Mouse (Mus musculus): Measurements from ENCODE around the gene Gm37419. TPM values are rescaled to one million over a fixed set of nuclear protein-coding genes. Genes with fewer than 3 reads are reported as not detected.

Gene Gm37419
- polyA plus RNA-seq, 1 experiment: not detected

GRCm38 (mm10) chr16:23988157-23988465, 171 bp upstream of the Gm37419 start:
- no peak for DNase-seq (ENCODE audit: low read depth in 1 of 2, low spot score in 2 of 2)
- 1% methylated on average over 13 of the region's 13 CpGs for WGBS
- H3K27me3 ChIP-seq (ENCODE audit: control insufficient read depth, insufficient read depth, low read length): no peaks in the 10 kb centered on the region
- H3K27ac ChIP-seq (ENCODE audit: insufficient read depth, low read length): peak overlapping the region; percentile 96
- peaks cover 3% of the 10 kb centered on the region; the same call in 1 of the 2 replicates for H3K4me1 ChIP-seq (ENCODE audit: control insufficient read depth, insufficient read depth, insufficient read length)
- H3K36me3 ChIP-seq (ENCODE audit: control insufficient read depth, insufficient read depth, low read length): no peaks in the 10 kb centered on the region
- peak overlapping the region; percentile 94 for H3K4me3 ChIP-seq (ENCODE audit: extremely low read depth, insufficient read depth, insufficient read length)
- TF ChIP-seq CTCF (IDR thresholded peaks at IDR 0.05; ENCODE audit: extremely low read depth, insufficient read depth, insufficient read length, insufficient replicate concordance): no peak
- no peak for TF ChIP-seq POLR2A (IDR thresholded peaks at IDR 0.05; ENCODE audit: low read depth, low read length)

DNA sequence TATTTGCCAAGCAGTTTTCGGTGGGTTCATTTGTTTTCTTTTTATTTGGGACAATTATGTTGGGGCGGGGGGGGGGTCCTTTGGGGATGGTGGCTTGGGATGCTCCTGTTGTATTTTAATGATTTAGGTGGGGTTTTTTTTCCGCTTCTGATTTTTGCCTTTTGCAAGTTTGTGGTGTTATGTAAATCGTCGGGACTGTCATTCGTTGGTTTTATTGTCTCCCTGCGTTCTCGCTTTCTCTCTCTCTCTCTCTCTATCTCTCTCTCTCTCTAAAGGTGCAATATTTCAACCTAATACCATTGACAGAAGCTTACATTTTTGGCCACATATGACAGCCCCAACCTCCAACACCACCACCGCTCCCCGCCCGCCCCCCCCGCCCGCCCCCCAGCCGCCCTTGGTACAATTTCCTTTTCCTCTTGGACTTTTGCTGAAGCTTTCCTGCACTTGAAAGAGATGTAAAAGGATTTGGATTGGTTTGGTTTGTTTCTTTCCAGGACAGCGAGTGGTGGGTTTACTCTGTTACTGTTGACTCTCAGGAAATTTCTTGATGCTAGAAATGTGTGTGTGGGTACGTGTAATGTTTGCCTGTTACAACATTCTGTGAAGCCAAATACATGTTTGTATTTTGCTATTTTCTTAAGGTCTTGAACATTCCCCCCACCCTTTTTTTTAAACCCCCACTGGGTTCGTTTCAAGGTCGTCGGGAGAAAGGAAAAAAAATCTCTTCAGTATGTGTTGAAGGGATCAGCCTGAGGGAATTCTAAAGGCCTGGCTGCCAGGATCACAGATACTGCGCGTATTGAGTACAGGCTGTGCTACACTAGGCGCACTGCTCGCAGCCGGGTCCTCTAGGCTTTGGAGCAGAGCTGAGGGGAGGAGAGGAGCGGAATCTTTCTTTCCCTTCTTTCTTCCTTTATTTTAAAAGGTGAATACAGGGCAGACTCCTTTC, 1.2 kb downstream of the Gm37419 start:
- peak overlapping the region; percentile 96 for H3K27ac ChIP-seq (ENCODE audit: insufficient read depth, low read length)
- peak overlapping the region; percentile 94 for H3K4me3 ChIP-seq (ENCODE audit: extremely low read depth, insufficient read depth, insufficient read length)
- 24% methylated on average over 25 of the region's 25 CpGs for WGBS
- no peak for TF ChIP-seq POLR2A (IDR thresholded peaks at IDR 0.05; ENCODE audit: low read depth, low read length)
- TF ChIP-seq CTCF (IDR thresholded peaks at IDR 0.05; ENCODE audit: extremely low read depth, insufficient read depth, insufficient read length, insufficient replicate concordance): no peak
- peaks cover 11% of the 10 kb centered on the region for H3K4me1 ChIP-seq (ENCODE audit: control insufficient read depth, insufficient read depth, insufficient read length)
- no peaks in the 10 kb centered on the region for H3K27me3 ChIP-seq (ENCODE audit: control insufficient read depth, insufficient read depth, low read length)
- no peak for DNase-seq (ENCODE audit: low read depth in 1 of 2, low spot score in 2 of 2)
- H3K36me3 ChIP-seq (ENCODE audit: control insufficient read depth, insufficient read depth, low read length): no peaks in the 10 kb centered on the region

DNA sequence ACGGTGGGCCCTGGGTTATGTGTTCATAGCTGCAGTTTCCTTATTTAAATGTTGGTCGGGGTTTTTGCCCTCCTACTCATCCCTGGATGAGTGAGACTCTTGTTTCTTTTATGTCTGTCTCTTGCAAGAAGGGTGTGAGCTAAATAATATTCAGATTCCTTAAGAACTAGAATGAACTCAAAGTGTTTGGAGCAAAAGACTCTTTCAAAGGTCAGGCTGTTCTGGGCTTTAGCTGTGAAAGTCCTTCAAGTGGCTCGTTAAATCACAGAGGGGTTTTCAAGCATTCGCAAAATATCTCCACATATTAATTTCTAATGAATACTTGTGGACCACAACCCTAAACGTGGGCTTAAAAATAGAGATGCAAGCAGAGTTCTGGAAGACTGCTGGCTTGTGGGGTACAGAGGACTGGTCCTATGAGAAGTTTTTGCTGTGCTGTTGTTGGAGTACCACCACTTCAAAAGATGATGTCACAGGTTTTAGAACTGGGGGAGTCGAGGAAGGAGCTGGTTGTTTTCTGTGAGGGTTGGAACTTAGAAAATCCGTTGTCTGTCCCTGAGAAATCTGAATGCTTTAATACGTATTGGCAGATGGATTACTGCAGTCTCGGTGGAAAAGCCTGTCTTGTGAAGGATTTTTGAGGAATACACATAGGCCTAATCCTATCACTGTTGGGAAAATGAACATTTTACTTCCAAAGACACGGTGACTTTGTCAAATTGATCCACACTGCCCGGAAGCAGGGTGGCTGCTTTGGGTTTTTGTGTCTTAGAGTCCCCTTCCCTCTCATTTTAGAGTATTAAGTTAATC, 2.1 kb downstream of the Gm37419 start:
- 70% methylated on average over 11 of the region's 11 CpGs for WGBS
- TF ChIP-seq CTCF (IDR thresholded peaks at IDR 0.05; ENCODE audit: extremely low read depth, insufficient read depth, insufficient read length, insufficient replicate concordance) (no peak), POLR2A (IDR thresholded peaks at IDR 0.05; ENCODE audit: low read depth, low read length) (no peak)
- no peak for DNase-seq (ENCODE audit: low read depth in 1 of 2, low spot score in 2 of 2)
- no peak overlapping the region for H3K27ac ChIP-seq (ENCODE audit: insufficient read depth, low read length)
- peaks cover 11% of the 10 kb centered on the region for H3K4me1 ChIP-seq (ENCODE audit: control insufficient read depth, insufficient read depth, insufficient read length)
- no peak overlapping the region for H3K4me3 ChIP-seq (ENCODE audit: extremely low read depth, insufficient read depth, insufficient read length)
- no peaks in the 10 kb centered on the region for H3K27me3 ChIP-seq (ENCODE audit: control insufficient read depth, insufficient read depth, low read length)
- no peaks in the 10 kb centered on the region for H3K36me3 ChIP-seq (ENCODE audit: control insufficient read depth, insufficient read depth, low read length)

GRCm38 (mm10) chr16:23991170-23991569, 2.9 kb downstream of the Gm37419 start:
- Histone ChIP-seq H3K4me3 (ENCODE audit: extremely low read depth, insufficient read depth, insufficient read length) (no peak overlapping the region), H3K36me3 (ENCODE audit: control insufficient read depth, insufficient read depth, low read length) (no peaks in the 10 kb centered on the region), H3K4me1 (ENCODE audit: control insufficient read depth, insufficient read depth, insufficient read length) (peaks cover 11% of the 10 kb centered on the region), H3K27ac (ENCODE audit: insufficient read depth, low read length) (no peak overlapping the region), H3K27me3 (ENCODE audit: control insufficient read depth, insufficient read depth, low read length) (no peaks in the 10 kb centered on the region)
- WGBS: under 1% methylated on average over 4 of the region's 4 CpGs
- DNase-seq (ENCODE audit: low read depth in 1 of 2, low spot score in 2 of 2): peak; percentile 64 to 84
- TF ChIP-seq POLR2A (IDR thresholded peaks at IDR 0.05; ENCODE audit: low read depth, low read length) (no peak), CTCF (IDR thresholded peaks at IDR 0.05; ENCODE audit: extremely low read depth, insufficient read depth, insufficient read length, insufficient replicate concordance) (peak; percentile 90)

DNA sequence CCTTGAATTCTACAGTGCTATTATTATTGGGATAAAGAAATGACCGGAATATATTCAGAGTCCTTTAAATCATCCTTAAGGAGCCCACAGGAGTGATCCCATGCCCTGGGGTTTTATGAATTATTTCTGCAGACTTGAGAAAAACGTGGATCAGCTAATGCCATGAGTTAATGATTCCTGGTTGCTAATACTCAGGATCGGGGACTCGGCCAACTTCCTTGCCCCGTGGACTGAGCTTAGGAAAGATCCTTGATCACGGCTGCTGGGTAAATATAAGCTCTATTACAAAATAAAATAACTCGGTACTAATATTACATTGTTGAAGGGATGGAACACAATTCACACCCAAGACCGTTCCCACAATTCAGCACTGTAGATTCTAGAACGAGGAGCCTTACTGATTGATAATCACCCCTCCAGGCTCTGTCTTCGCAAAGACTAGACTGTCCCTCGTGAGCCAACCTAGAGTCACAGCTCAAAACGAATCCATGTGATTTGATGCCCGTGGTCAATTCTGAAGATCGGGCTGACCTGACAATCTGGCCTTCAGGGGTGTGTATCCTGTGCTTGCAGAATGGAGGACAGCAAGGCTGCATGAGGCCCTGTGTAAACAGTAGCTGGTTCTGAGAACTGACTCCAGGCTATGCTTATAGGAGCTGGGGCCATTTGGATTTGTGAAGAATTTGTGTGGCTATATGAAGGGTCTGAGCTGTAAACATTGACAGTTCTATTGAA, 3.7 kb downstream of the Gm37419 start:
- TF ChIP-seq CTCF (IDR thresholded peaks at IDR 0.05; ENCODE audit: extremely low read depth, insufficient read depth, insufficient read length, insufficient replicate concordance) (no peak), POLR2A (IDR thresholded peaks at IDR 0.05; ENCODE audit: low read depth, low read length) (no peak)
- peaks cover 11% of the 10 kb centered on the region for H3K4me1 ChIP-seq (ENCODE audit: control insufficient read depth, insufficient read depth, insufficient read length)
- H3K27me3 ChIP-seq (ENCODE audit: control insufficient read depth, insufficient read depth, low read length): no peaks in the 10 kb centered on the region
- 92% methylated on average over 14 of the region's 14 CpGs for WGBS
- H3K4me3 ChIP-seq (ENCODE audit: extremely low read depth, insufficient read depth, insufficient read length): no peak overlapping the region
- DNase-seq (ENCODE audit: low read depth in 1 of 2, low spot score in 2 of 2): no peak
- no peaks in the 10 kb centered on the region for H3K36me3 ChIP-seq (ENCODE audit: control insufficient read depth, insufficient read depth, low read length)
- no peak overlapping the region for H3K27ac ChIP-seq (ENCODE audit: insufficient read depth, low read length)
